Mouse (Mus musculus) intestine, embryonic 14.5 days (tissue): ENCODE data around the gene Osbpl6. TPM values are rescaled to one million over a fixed set of nuclear protein-coding genes. Genes with fewer than 3 reads are reported as not detected.
"Not testable (repeated sequence)": the region's sequence is repeated elsewhere in the genome, so short reads cannot be mapped to it uniquely, and the experiment has no call there.

ENCODE experiments used
- ATAC-seq: fragments of 200-750 bp; cut with Nextera tagmentation; replicated peaks from 2 replicates; pipeline ENCODE4 v1.8.0; 2017; ENCODE audit warnings: low read depth, moderate number of reproducible peaks, moderate TSS enrichment, moderate library complexity; ENCODE audit not compliant: low FRiP score, low TSS enrichment
- DNase-seq: peaks from one replicate; pipeline ENCODE4 v3.0.0-alpha.2; 2018; ENCODE audit warnings: low spot score
- H3K27ac ChIP-seq: fragments of 300-500 bp; sonication (generic); 2 replicates; pipeline ENCODE4 v1.5.1; 2014; ENCODE audit warnings: low read depth, mild to moderate bottlenecking, control low read depth
- H3K27me3 ChIP-seq: fragments of 300-500 bp; sonication (generic); replicated peaks from 2 replicates; pipeline ENCODE4 v1.6.1; 2014; ENCODE audit warnings: low read length, control low read depth; ENCODE audit not compliant: control insufficient read depth, insufficient read depth
- H3K36me3 ChIP-seq: fragments of 300-500 bp; sonication (generic); 2 replicates; pipeline ENCODE4 v1.6.1; 2014; ENCODE audit warnings: low read length, control low read depth; ENCODE audit not compliant: control insufficient read depth, insufficient read depth
- H3K4me1 ChIP-seq: fragments of 300-500 bp; sonication (generic); replicated peaks from 2 replicates; pipeline ENCODE4 v1.6.1; 2014; ENCODE audit warnings: low read length, control low read depth, mixed read lengths; ENCODE audit not compliant: control insufficient read depth, insufficient read depth
- H3K4me2 ChIP-seq: fragments of 300-500 bp; sonication (generic); 2 replicates; pipeline ENCODE4 v1.6.1; 2014; ENCODE audit warnings: low read length
- H3K4me3 ChIP-seq: fragments of 300-500 bp; sonication (generic); 2 replicates; pipeline ENCODE4 v1.5.1; 2014; ENCODE audit warnings: low read depth, low read length, control low read depth, mixed read lengths
- H3K9ac ChIP-seq: fragments of 300-500 bp; sonication (generic); 2 replicates; pipeline ENCODE4 v1.6.1; 2014; ENCODE audit warnings: mild to moderate bottlenecking, low read length
- H3K9me3 ChIP-seq: fragments of 300-500 bp; sonication (generic); 2 replicates; pipeline ENCODE4 v1.6.1; 2016; ENCODE audit warnings: low read length, control low read depth; ENCODE audit not compliant: control insufficient read depth
- WGBS: fragments of 180-500 bp; shearing (Covaris S2); extraction: QIAGEN DNeasy Blood & Tissue Kit; methylation state at CpG from one replicate; pipeline ENCODE4 v1.1.7; 2014; 5-methylcytosine and 5-hydroxymethylcytosine counted together
- polyA plus RNA-seq: library from polyadenylated mRNA; unstranded; fragments of >200 nt; fragmentation: Nextera tagmentation; extraction: Ambion mirVana; gene quantifications from 2 replicates; pipeline ENCODE4 v1.2.1, GENCODE M21; 2014

Osbpl6 gene
- polyA plus RNA-seq, 1 experiment from 2014 or later: 10.9 TPM

DNA sequence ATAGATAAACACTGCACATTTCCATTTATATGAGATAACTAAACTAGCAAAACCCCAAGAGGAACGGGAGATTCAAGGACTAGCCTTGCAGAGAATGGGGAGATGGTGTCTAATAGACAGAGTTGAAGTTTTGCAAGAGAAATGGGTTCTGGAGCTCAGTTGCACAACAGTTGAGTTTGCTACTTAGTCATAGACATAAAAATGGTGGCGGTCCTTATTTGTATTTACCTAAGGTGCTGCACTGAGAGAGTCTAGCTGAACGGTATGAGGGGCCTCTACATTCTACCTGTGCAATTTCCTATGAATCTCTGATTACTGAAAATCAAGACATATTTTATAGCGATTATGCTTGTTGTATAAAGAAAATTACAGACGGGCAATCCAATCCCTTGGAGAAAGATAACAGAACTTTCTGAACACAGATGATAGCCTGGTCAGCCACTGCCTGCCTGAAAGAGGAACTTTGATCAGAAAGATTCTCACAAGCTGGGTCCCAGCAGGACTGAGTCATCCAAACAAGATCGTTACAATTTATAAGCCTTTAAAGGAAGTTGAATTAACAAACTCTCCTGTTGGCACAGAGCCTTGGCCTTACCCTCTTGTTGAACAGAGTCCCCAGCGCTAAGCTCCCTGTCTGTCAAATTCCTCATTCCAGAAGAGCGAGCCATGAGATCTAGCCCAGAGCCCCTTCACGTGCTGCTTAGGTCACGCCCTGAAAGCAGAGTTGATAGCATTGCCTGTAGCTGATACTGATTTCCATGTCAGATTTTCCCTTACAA lies 204.2 kb downstream of the Osbpl6 start:
- DNase-seq (no peak), ATAC-seq (peak; percentile 60; the same call in 1 of the 2 replicates)
- Histone ChIP-seq H3K4me1 (no peaks in the 10 kb centered on the region), H3K9ac (no peak overlapping the region), H3K27ac (no peak overlapping the region), H3K9me3 (no peaks in the 10 kb centered on the region), H3K4me2 (no peak overlapping the region), H3K36me3 (no peaks in the 10 kb centered on the region), H3K4me3 (no peak overlapping the region), H3K27me3 (no peaks in the 10 kb centered on the region)
- WGBS: 60% methylated on average over 10 of the region's 10 CpGs

- ATAC-seq: no peak
- Histone ChIP-seq H3K9me3 (no peaks in the 10 kb centered on the region), H3K9ac (no peak overlapping the region), H3K36me3 (no peaks in the 10 kb centered on the region), H3K4me2 (no peak overlapping the region), H3K4me3 (no peak overlapping the region), H3K27ac (no peak overlapping the region), H3K27me3 (no peaks in the 10 kb centered on the region), H3K4me1 (no peaks in the 10 kb centered on the region)
- DNase-seq: no peak
- WGBS: 83% methylated on average over 3 of the region's 3 CpGs
Measured at GRCm38 (mm10) chr2:76611996-76612395, 205.7 kb downstream of the Osbpl6 start.

- no peak for ATAC-seq
- no peak overlapping the region for H3K27ac ChIP-seq
- H3K4me2 ChIP-seq: no peak overlapping the region
- DNase-seq: no peak
- no peaks in the 10 kb centered on the region for H3K9me3 ChIP-seq
- no peak overlapping the region for H3K9ac ChIP-seq
- H3K4me1 ChIP-seq: no peaks in the 10 kb centered on the region
- 43% methylated on average over 1 of the region's 1 CpGs for WGBS
- H3K27me3 ChIP-seq: no peaks in the 10 kb centered on the region
- H3K4me3 ChIP-seq: no peak overlapping the region
- H3K36me3 ChIP-seq: no peaks in the 10 kb centered on the region
Measured at GRCm38 (mm10) chr2:76618078-76618477, 211.8 kb downstream of the Osbpl6 start.

DNA sequence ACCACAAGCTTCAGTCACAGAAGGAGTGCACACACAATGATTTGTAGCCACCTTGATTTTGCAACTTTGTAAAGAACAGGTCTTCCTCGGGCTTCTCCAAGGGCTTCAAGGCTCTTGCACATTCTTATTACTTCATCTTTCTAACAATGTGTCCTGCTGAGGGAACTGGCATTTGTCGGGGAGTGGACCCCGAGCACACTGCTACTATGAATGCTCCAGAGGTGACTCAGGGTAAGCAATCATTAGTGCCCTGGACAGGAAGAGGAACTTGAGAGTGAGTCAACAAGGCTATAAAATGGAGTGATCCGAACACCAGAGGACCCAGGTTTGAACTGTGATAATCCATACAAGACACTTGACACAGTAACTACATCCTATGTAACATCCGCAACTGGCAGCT lies 213.9 kb downstream of the Osbpl6 start:
- no peak for ATAC-seq

DNA sequence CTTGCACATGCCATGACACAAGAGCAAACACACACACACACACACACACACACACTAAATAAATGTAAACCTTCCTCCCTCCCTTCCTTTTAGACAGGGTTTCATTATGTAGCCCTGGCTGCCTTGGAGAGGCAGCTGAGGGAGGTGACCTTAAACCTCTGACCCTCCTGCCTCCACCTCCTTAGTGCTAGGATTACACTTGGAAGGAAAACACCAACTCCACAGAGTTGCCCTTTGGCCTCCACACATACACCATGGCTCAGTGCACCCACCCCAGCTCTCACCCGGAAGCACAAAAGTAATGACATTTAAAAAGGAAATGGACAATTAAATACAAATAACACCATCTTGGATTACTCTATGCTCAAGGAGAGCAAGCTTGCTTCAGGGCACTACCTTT lies 215.4 kb downstream of the Osbpl6 start:
- no peaks in the 10 kb centered on the region for H3K4me1 ChIP-seq
- 65% methylated on average over 1 of the region's 1 CpGs for WGBS
- H3K4me3 ChIP-seq: no peak overlapping the region
- H3K27me3 ChIP-seq: no peaks in the 10 kb centered on the region
- H3K9ac ChIP-seq: no peak overlapping the region
- H3K36me3 ChIP-seq: peaks cover 18% of the 10 kb centered on the region
- H3K27ac ChIP-seq: no peak overlapping the region
- DNase-seq: no peak
- no peak for ATAC-seq
- 0 out of 2 replicates have a peak, but pooled peaks cover 3% of the 10 kb centered on the region for H3K9me3 ChIP-seq
- no peak overlapping the region for H3K4me2 ChIP-seq

More for the DNA sequence above, 213.9 kb downstream of the Osbpl6 start:
- Histone ChIP-seq H3K36me3 (0 out of 2 replicates have a peak, but pooled peaks cover 14% of the 10 kb centered on the region), H3K4me1 (no peaks in the 10 kb centered on the region), H3K9ac (no peak overlapping the region), H3K9me3 (no peaks in the 10 kb centered on the region), H3K27me3 (no peaks in the 10 kb centered on the region), H3K4me2 (no peak overlapping the region), H3K27ac (no peak overlapping the region), H3K4me3 (no peak overlapping the region)
- DNase-seq: no peak
- WGBS: 83% methylated on average over 5 of the region's 5 CpGs

DNA sequence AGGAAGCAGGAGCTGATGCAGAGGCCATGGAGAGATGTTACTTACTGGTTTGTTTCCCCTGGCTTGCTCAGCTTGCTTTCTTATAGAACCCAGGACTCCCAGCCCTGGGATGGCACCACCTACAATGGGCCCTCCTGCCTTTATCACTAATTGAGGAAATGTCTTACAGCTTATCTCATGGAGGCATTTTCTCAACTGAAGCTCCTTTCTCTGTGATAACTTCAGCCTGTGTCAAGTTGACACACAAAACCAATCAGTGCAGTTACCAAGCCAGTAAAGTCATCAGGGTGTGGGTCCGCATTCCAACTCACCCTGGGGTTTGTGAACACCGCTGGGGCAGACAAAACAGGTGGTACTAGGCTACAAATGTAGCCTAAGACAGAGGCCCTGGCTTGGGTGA lies 216.0 kb downstream of the Osbpl6 start:
- not testable (repeated sequence) for H3K4me1 ChIP-seq, H3K27me3 ChIP-seq, ATAC-seq, H3K9me3 ChIP-seq, H3K4me2 ChIP-seq, H3K9ac ChIP-seq, DNase-seq, H3K27ac ChIP-seq, H3K4me3 ChIP-seq
- WGBS: 87% methylated on average over 2 of the region's 2 CpGs
- H3K36me3 ChIP-seq: peaks cover 24% of the 10 kb centered on the region

DNA sequence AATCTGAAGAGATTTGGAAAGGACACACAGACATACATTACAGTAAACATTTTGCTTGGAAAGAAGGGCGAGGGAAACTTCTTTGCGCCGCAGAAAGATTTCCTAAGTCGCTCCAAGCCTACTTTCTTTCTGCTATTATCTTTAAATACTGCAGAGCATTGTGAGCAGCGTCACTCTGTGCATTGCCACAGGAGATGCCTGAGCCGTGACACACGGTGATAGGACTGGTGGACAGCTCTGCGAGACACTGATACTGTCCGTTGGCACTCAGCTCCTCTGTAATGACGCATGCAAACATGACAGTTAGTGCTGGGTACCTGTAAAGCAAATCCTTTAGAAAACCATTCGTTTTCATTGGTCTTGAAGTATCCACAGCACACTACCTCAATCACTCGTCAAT lies 224.0 kb downstream of the Osbpl6 start:
- H3K4me1 ChIP-seq: no peaks in the 10 kb centered on the region
- H3K4me2 ChIP-seq: no peak overlapping the region
- H3K27me3 ChIP-seq: no peaks in the 10 kb centered on the region
- WGBS: 92% methylated on average over 12 of the region's 12 CpGs
- H3K4me3 ChIP-seq: no peak overlapping the region
- ATAC-seq (no peak), DNase-seq (peak; percentile 36)
- no peak overlapping the region for H3K27ac ChIP-seq
- H3K9ac ChIP-seq: no peak overlapping the region
- 0 out of 2 replicates have a peak, but pooled peaks cover 3% of the 10 kb centered on the region for H3K9me3 ChIP-seq
- H3K36me3 ChIP-seq: peaks cover 74% of the 10 kb centered on the region

- Histone ChIP-seq H3K9me3 (no peaks in the 10 kb centered on the region), H3K4me1 (no peaks in the 10 kb centered on the region), H3K4me2 (no peak overlapping the region), H3K27ac (no peak overlapping the region), H3K27me3 (no peaks in the 10 kb centered on the region), H3K4me3 (no peak overlapping the region), H3K36me3 (peaks cover 84% of the 10 kb centered on the region), H3K9ac (no peak overlapping the region)
- WGBS: 94% methylated on average over 4 of the region's 4 CpGs
- DNase-seq (no peak), ATAC-seq (no peak)
Measured at GRCm38 (mm10) chr2:76631600-76631999, 225.3 kb downstream of the Osbpl6 start.

GRCm38 (mm10) chr2:76639637-76640036 lies 233.3 kb downstream of the Osbpl6 start:
- no peaks in the 10 kb centered on the region for H3K27me3 ChIP-seq
- no peak overlapping the region for H3K4me3 ChIP-seq
- 88% methylated on average over 2 of the region's 2 CpGs for WGBS
- H3K4me1 ChIP-seq: no peaks in the 10 kb centered on the region
- no peak overlapping the region for H3K9ac ChIP-seq
- no peak overlapping the region for H3K27ac ChIP-seq
- ATAC-seq: no peak
- no peak overlapping the region for H3K4me2 ChIP-seq
- H3K36me3 ChIP-seq: peaks cover 74% of the 10 kb centered on the region
- H3K9me3 ChIP-seq: no peaks in the 10 kb centered on the region
- no peak for DNase-seq
